ENCODE assay signal across 13 mouse cellular contexts in genomic region chr2:179787256-179787655, GRCm38 (mm10).
DNase-seq lines count a peak whose midpoint lies in the region; ATAC-seq and TF ChIP-seq lines count a peak whose summit lies in the region.
"Had no signal": no experiment of that assay in that cellular context is flagged by ENCODE, and none has a peak within 500 bp of the region (broad histone marks: within the 10 kb centered on the region; RNA-seq: fewer than 3 reads in every experiment).

No protein-coding gene starts in this region.

- intact Hi-C loops in left cerebral cortex, adult 2 months (cut with DNase I), result no loop called here

- no peaks in the 10 kb centered on the region for H3K9me3 ChIP-seq in hindbrain, embryonic 13.5 days
- no peaks in the 10 kb centered on the region for H3K9me3 ChIP-seq in neural tube, embryonic 12.5 days
- H3K9me3 ChIP-seq: heart, embryonic 10.5 days; intestine, embryonic 15.5 days had no signal

- peak; percentile 25 for DNase-seq in embryo, embryonic 10 days (ENCODE audit: low spot score)
- DNase-seq in embryo, embryonic 9.5 days (ENCODE audit: extremely low spot score), result no peak
- peak; percentile 94 for DNase-seq in brain, embryonic 14.5 days (ENCODE audit: low read depth)
- DNase-seq in left cerebral cortex, adult 2 months (ENCODE audit: extremely low spot score in 1 of 2, low spot score in 2 of 2), result no peak
- DNase-seq in lung, postnatal 4 days, result no peak
- no peak for DNase-seq in layer of hippocampus, adult 9-11 months
- DNase-seq: adrenal gland, postnatal 25 days; lung, postnatal 10 days; spleen, adult 18-20 months had no signal

- no peak overlapping the region for H3K9ac ChIP-seq in hindbrain, embryonic 13.5 days
- H3K9ac ChIP-seq in neural tube, embryonic 12.5 days, result no peak overlapping the region
- H3K9ac ChIP-seq: intestine, embryonic 15.5 days had no signal

- H3K27ac ChIP-seq in hindbrain, embryonic 13.5 days, result peak overlapping the region; percentile 81
- H3K27ac ChIP-seq in neural tube, embryonic 12.5 days, result no peak overlapping the region
- no peak overlapping the region for H3K27ac ChIP-seq in left cerebral cortex, adult 2 months
- H3K27ac ChIP-seq: heart, embryonic 10.5 days; intestine, embryonic 15.5 days had no signal

- H3K27me3 ChIP-seq in hindbrain, embryonic 13.5 days, result 0 out of 2 replicates have a peak, but pooled peaks cover 13% of the 10 kb centered on the region
- H3K27me3 ChIP-seq in neural tube, embryonic 12.5 days (replicated peaks), result no peaks in the 10 kb centered on the region
- H3K27me3 ChIP-seq: intestine, embryonic 15.5 days had no signal

- H3K4me3 ChIP-seq in hindbrain, embryonic 13.5 days, result no peak overlapping the region
- H3K4me3 ChIP-seq in neural tube, embryonic 12.5 days, result no peak overlapping the region
- H3K4me3 ChIP-seq in left cerebral cortex, adult 2 months, result no peak overlapping the region; the same call in 1 of the 2 replicates
- H3K4me3 ChIP-seq: heart, embryonic 10.5 days; intestine, embryonic 15.5 days had no signal

- H3K36me3 ChIP-seq in hindbrain, embryonic 13.5 days, result no peaks in the 10 kb centered on the region
- no peaks in the 10 kb centered on the region for H3K36me3 ChIP-seq in neural tube, embryonic 12.5 days
- H3K36me3 ChIP-seq: heart, embryonic 10.5 days; intestine, embryonic 15.5 days had no signal

- no peak for TF ChIP-seq CTCF in brain, embryonic 14.5 days (IDR thresholded peaks at IDR 0.05; ENCODE audit: borderline replicate concordance, extremely low read depth, insufficient read depth, insufficient read length)
- TF ChIP-seq CTCF in left cerebral cortex, adult 2 months (IDR thresholded peaks at IDR 0.05), result no peak

- peaks cover 35% of the 10 kb centered on the region for H3K4me1 ChIP-seq in hindbrain, embryonic 13.5 days (replicated peaks)
- peaks cover 19% of the 10 kb centered on the region for H3K4me1 ChIP-seq in neural tube, embryonic 12.5 days
- H3K4me1 ChIP-seq: intestine, embryonic 15.5 days had no signal

- WGBS in hindbrain, embryonic 13.5 days, result 19% methylated on average over 18 of the region's 18 CpGs
- WGBS in neural tube, embryonic 12.5 days, result 16% methylated on average over 18 of the region's 18 CpGs

- ATAC-seq in hindbrain, embryonic 13.5 days (ENCODE audit: low FRiP score), result peak; percentile 83
- ATAC-seq in neural tube, embryonic 12.5 days (ENCODE audit: low FRiP score, low read depth), result peak; percentile 86
- ATAC-seq: intestine, embryonic 15.5 days had no signal

- peak overlapping the region; percentile 31 for H3K4me2 ChIP-seq in hindbrain, embryonic 13.5 days
- H3K4me2 ChIP-seq in neural tube, embryonic 12.5 days (replicated peaks), result peak overlapping the region; percentile 25; the same call in 1 of the 2 replicates
- H3K4me2 ChIP-seq: intestine, embryonic 15.5 days had no signal

- TF ChIP-seq POLR2A in brain, embryonic 14.5 days (IDR thresholded peaks at IDR 0.05; ENCODE audit: borderline replicate concordance, extremely low read depth, insufficient read depth, insufficient read length, poor library complexity, severe bottlenecking), result no peak

Comparison
In these comparisons a context has a peak if more than half of its experiments do, and no peak if none do; other contexts are left out.
1. DNase-seq: peak in embryo, embryonic 10 days (single experiment) and brain, embryonic 14.5 days (single experiment); none in embryo, embryonic 9.5 days (single experiment), left cerebral cortex, adult 2 months (0 of 2), lung, postnatal 4 days (0 of 2) and layer of hippocampus, adult 9-11 months (single experiment).